ENCODE assay signal across 16 mouse cellular contexts in genomic region chr9:46819376-46819775, GRCm38 (mm10).
DNase-seq lines count a peak whose midpoint lies in the region; ATAC-seq and TF ChIP-seq lines count a peak whose summit lies in the region.
"Had no signal": no experiment of that assay in that cellular context is flagged by ENCODE, and none has a peak within 500 bp of the region (broad histone marks: within the 10 kb centered on the region; RNA-seq: fewer than 3 reads in every experiment).

No protein-coding gene starts in this region.

- H3K36me3 ChIP-seq in embryonic facial prominence, embryonic 12.5 days: no peaks in the 10 kb centered on the region
- H3K36me3 ChIP-seq in embryonic facial prominence, embryonic 10.5 days (replicated peaks): no peaks in the 10 kb centered on the region
- no peaks in the 10 kb centered on the region for H3K36me3 ChIP-seq in kidney, embryonic 16.5 days (ENCODE audit: insufficient read depth, low read length)
- H3K36me3 ChIP-seq in stomach, embryonic 16.5 days (ENCODE audit: control insufficient read depth, insufficient read depth, low read length): no peaks in the 10 kb centered on the region
- H3K36me3 ChIP-seq in stomach, postnatal 0 days (ENCODE audit: control insufficient read depth, insufficient read depth, low read length): no peaks in the 10 kb centered on the region
- no peaks in the 10 kb centered on the region for H3K36me3 ChIP-seq in intestine, embryonic 16.5 days (ENCODE audit: control insufficient read depth, insufficient read depth, low read length)
- H3K36me3 ChIP-seq: forebrain, embryonic 12.5 days; heart, embryonic 15.5 days; intestine, embryonic 15.5 days had no signal

- H3K9me3 ChIP-seq in embryonic facial prominence, embryonic 12.5 days: no peaks in the 10 kb centered on the region
- H3K9me3 ChIP-seq in embryonic facial prominence, embryonic 10.5 days: no peaks in the 10 kb centered on the region
- H3K9me3 ChIP-seq in kidney, embryonic 16.5 days (ENCODE audit: low read length): no peaks in the 10 kb centered on the region
- no peaks in the 10 kb centered on the region for H3K9me3 ChIP-seq in stomach, embryonic 16.5 days (replicated peaks; ENCODE audit: control insufficient read depth, low read length)
- H3K9me3 ChIP-seq in stomach, postnatal 0 days (ENCODE audit: control insufficient read depth, low read length): no peaks in the 10 kb centered on the region
- H3K9me3 ChIP-seq in intestine, embryonic 16.5 days (ENCODE audit: control insufficient read depth, low read length): no peaks in the 10 kb centered on the region
- H3K9me3 ChIP-seq: forebrain, embryonic 12.5 days; heart, embryonic 15.5 days; intestine, embryonic 15.5 days had no signal

- no peak for TF ChIP-seq CTCF in stomach, postnatal 0 days (IDR thresholded peaks at IDR 0.05; ENCODE audit: low read depth)

- 0 out of 2 replicates have a peak, but pooled peaks cover 3% of the 10 kb centered on the region for H3K4me1 ChIP-seq in embryonic facial prominence, embryonic 12.5 days
- H3K4me1 ChIP-seq in embryonic facial prominence, embryonic 10.5 days: peaks cover 18% of the 10 kb centered on the region
- H3K4me1 ChIP-seq in kidney, embryonic 16.5 days (ENCODE audit: insufficient read depth, low read length): no peaks in the 10 kb centered on the region; the same call in 1 of the 2 replicates
- no peaks in the 10 kb centered on the region for H3K4me1 ChIP-seq in stomach, embryonic 16.5 days (ENCODE audit: control insufficient read depth, insufficient read depth, low read length)
- no peaks in the 10 kb centered on the region for H3K4me1 ChIP-seq in stomach, postnatal 0 days (replicated peaks; ENCODE audit: control insufficient read depth, insufficient read depth)
- H3K4me1 ChIP-seq in intestine, embryonic 16.5 days (ENCODE audit: control insufficient read depth, insufficient read depth, low read length): peaks cover 2% of the 10 kb centered on the region
- H3K4me1 ChIP-seq: intestine, embryonic 15.5 days had no signal

- no peak for TF ChIP-seq EP300 in stomach, postnatal 0 days (optimal IDR thresholded peaks at IDR 0.05)

- no peaks in the 10 kb centered on the region for H3K27me3 ChIP-seq in embryonic facial prominence, embryonic 12.5 days
- H3K27me3 ChIP-seq in embryonic facial prominence, embryonic 10.5 days (replicated peaks; ENCODE audit: low read depth, poor library complexity, severe bottlenecking): peaks cover 10% of the 10 kb centered on the region
- peaks cover 2% of the 10 kb centered on the region; the same call in 1 of the 2 replicates for H3K27me3 ChIP-seq in kidney, embryonic 16.5 days (ENCODE audit: insufficient read depth, low read length)
- H3K27me3 ChIP-seq in stomach, embryonic 16.5 days (ENCODE audit: control insufficient read depth, insufficient read depth, low read length): peaks cover 2% of the 10 kb centered on the region; the same call in 1 of the 2 replicates
- H3K27me3 ChIP-seq in stomach, postnatal 0 days (ENCODE audit: control insufficient read depth, insufficient read depth, low read length): no peaks in the 10 kb centered on the region
- H3K27me3 ChIP-seq in intestine, embryonic 16.5 days (replicated peaks; ENCODE audit: control insufficient read depth, insufficient read depth, low read length): no peaks in the 10 kb centered on the region
- H3K27me3 ChIP-seq: intestine, embryonic 15.5 days had no signal

- no peak for DNase-seq in embryonic facial prominence, embryonic 10.5 days (ENCODE audit: low spot score)
- DNase-seq in kidney, adult 8-10 months: no peak
- no peak for DNase-seq in stomach, postnatal 0 days (ENCODE audit: low spot score)
- DNase-seq in adrenal gland, adult 2 months: no peak
- DNase-seq: adrenal gland, postnatal 25 days; cerebellum, adult 9-10 months; gastrocnemius, postnatal 36 days; lung, postnatal 4 days had no signal

- H3K27ac ChIP-seq in embryonic facial prominence, embryonic 12.5 days: peak overlapping the region; percentile 14; the same call in 1 of the 2 replicates
- H3K27ac ChIP-seq in embryonic facial prominence, embryonic 10.5 days (replicated peaks): no peak overlapping the region; the same call in 1 of the 2 replicates
- H3K27ac ChIP-seq in kidney, embryonic 16.5 days (ENCODE audit: low read length): no peak overlapping the region
- no peak overlapping the region for H3K27ac ChIP-seq in stomach, embryonic 16.5 days (ENCODE audit: low read length)
- no peak overlapping the region for H3K27ac ChIP-seq in stomach, postnatal 0 days (replicated peaks)
- H3K27ac ChIP-seq in intestine, embryonic 16.5 days (ENCODE audit: low read length): no peak overlapping the region
- H3K27ac ChIP-seq: forebrain, embryonic 12.5 days; heart, embryonic 15.5 days; intestine, embryonic 15.5 days had no signal

- H3K4me3 ChIP-seq in embryonic facial prominence, embryonic 12.5 days: no peak overlapping the region
- H3K4me3 ChIP-seq in embryonic facial prominence, embryonic 10.5 days: no peak overlapping the region
- no peak overlapping the region for H3K4me3 ChIP-seq in kidney, embryonic 16.5 days (ENCODE audit: low read length)
- H3K4me3 ChIP-seq in stomach, embryonic 16.5 days (replicated peaks; ENCODE audit: low read length): no peak overlapping the region
- no peak overlapping the region for H3K4me3 ChIP-seq in stomach, postnatal 0 days (ENCODE audit: low read depth, low read length)
- H3K4me3 ChIP-seq in intestine, embryonic 16.5 days (ENCODE audit: low read length): no peak overlapping the region
- H3K4me3 ChIP-seq: erythroblast, embryonic 14.5 days; forebrain, embryonic 12.5 days; heart, embryonic 15.5 days; intestine, embryonic 15.5 days had no signal

- no peak overlapping the region for H3K9ac ChIP-seq in embryonic facial prominence, embryonic 12.5 days
- H3K9ac ChIP-seq in kidney, embryonic 16.5 days (replicated peaks; ENCODE audit: low read length): no peak overlapping the region; the same call in 1 of the 2 replicates
- H3K9ac ChIP-seq in stomach, embryonic 16.5 days (ENCODE audit: low read length): no peak overlapping the region
- no peak overlapping the region for H3K9ac ChIP-seq in stomach, postnatal 0 days (ENCODE audit: low read length)
- H3K9ac ChIP-seq in intestine, embryonic 16.5 days (ENCODE audit: low read depth, low read length): no peak overlapping the region
- H3K9ac ChIP-seq: forebrain, embryonic 12.5 days; heart, embryonic 15.5 days; intestine, embryonic 15.5 days had no signal

- 46% methylated on average over 6 of the region's 6 CpGs for WGBS in embryonic facial prominence, embryonic 12.5 days
- 43% methylated on average over 6 of the region's 6 CpGs for WGBS in embryonic facial prominence, embryonic 10.5 days
- WGBS in kidney, embryonic 16.5 days: 47% methylated on average over 6 of the region's 6 CpGs
- 50% methylated on average over 6 of the region's 6 CpGs for WGBS in stomach, embryonic 16.5 days
- 39% methylated on average over 6 of the region's 6 CpGs for WGBS in stomach, postnatal 0 days
- 51% methylated on average over 6 of the region's 6 CpGs for WGBS in intestine, embryonic 16.5 days

- H3K4me2 ChIP-seq in embryonic facial prominence, embryonic 12.5 days (replicated peaks): no peak overlapping the region
- H3K4me2 ChIP-seq in kidney, embryonic 16.5 days (replicated peaks; ENCODE audit: low read depth, low read length): no peak overlapping the region
- H3K4me2 ChIP-seq in stomach, embryonic 16.5 days (ENCODE audit: low read depth, low read length): no peak overlapping the region
- no peak overlapping the region for H3K4me2 ChIP-seq in stomach, postnatal 0 days (replicated peaks; ENCODE audit: low read depth)
- no peak overlapping the region for H3K4me2 ChIP-seq in intestine, embryonic 16.5 days (ENCODE audit: low read depth, low read length)
- H3K4me2 ChIP-seq: forebrain, embryonic 12.5 days; heart, embryonic 15.5 days; intestine, embryonic 15.5 days had no signal

- ATAC-seq in embryonic facial prominence, embryonic 12.5 days (ENCODE audit: insufficient number of reproducible peaks, insufficient read depth, low FRiP score, low TSS enrichment): no peak
- ATAC-seq in kidney, embryonic 16.5 days (ENCODE audit: low FRiP score, low TSS enrichment): 0 out of 2 replicates have a peak, but pooled peaks have one; percentile 27
- ATAC-seq in stomach, embryonic 16.5 days (ENCODE audit: insufficient read depth, low FRiP score): peak; percentile 42; the same call in 1 of the 2 replicates
- no peak for ATAC-seq in stomach, postnatal 0 days (ENCODE audit: low FRiP score, low TSS enrichment)
- ATAC-seq in intestine, embryonic 16.5 days: no peak
- ATAC-seq: intestine, embryonic 15.5 days had no signal

Comparison
In these comparisons a context has a peak if more than half of its experiments do, and no peak if none do; other contexts are left out.
1. ATAC-seq: peak in kidney, embryonic 16.5 days (single experiment) and stomach, embryonic 16.5 days (single experiment); none in embryonic facial prominence, embryonic 12.5 days (single experiment), stomach, postnatal 0 days (single experiment) and intestine, embryonic 16.5 days (single experiment).